Mouse (Mus musculus): ENCODE measurements at regions not wholly inside any gene's neighbourhood (a gene's known extent, or its start where the extent isn't known, plus 50 kb on each side); places are given as distances from the start of the nearest gene placed in this dataset.

- Histone ChIP-seq H3K27me3 (ENCODE audit: control insufficient read depth, insufficient read depth, low read length) (no peaks in the 10 kb centered on the region), H3K4me1 (ENCODE audit: control insufficient read depth, insufficient read depth, low read length) (no peaks in the 10 kb centered on the region), H3K4me3 (ENCODE audit: low read length) (no peak overlapping the region), H3K9me3 (replicated peaks; ENCODE audit: control insufficient read depth, low read length) (no peaks in the 10 kb centered on the region), H3K9ac (ENCODE audit: low read length) (no peak overlapping the region), H3K36me3 (ENCODE audit: control insufficient read depth, insufficient read depth) (no peaks in the 10 kb centered on the region), H3K27ac (ENCODE audit: low read length) (no peak overlapping the region), H3K4me2 (ENCODE audit: low read depth, low read length) (no peak overlapping the region)
- WGBS: 65% methylated on average over 2 of the region's 2 CpGs
- ATAC-seq (replicated peaks; ENCODE audit: extremely low read depth, insufficient read depth, low FRiP score): no peak
These were observed 306.8 kb upstream of the Zfp637 start for GRCm38 (mm10) chr6:117534149-117534548.

- ATAC-seq (replicated peaks; ENCODE audit: extremely low read depth, insufficient read depth, low FRiP score): no peak
- Histone ChIP-seq H3K4me2 (ENCODE audit: low read depth, low read length) (no peak overlapping the region), H3K4me1 (ENCODE audit: control insufficient read depth, insufficient read depth, low read length) (no peaks in the 10 kb centered on the region), H3K36me3 (ENCODE audit: control insufficient read depth, insufficient read depth) (no peaks in the 10 kb centered on the region), H3K9ac (ENCODE audit: low read length) (no peak overlapping the region), H3K4me3 (ENCODE audit: low read length) (no peak overlapping the region), H3K9me3 (replicated peaks; ENCODE audit: control insufficient read depth, low read length) (no peaks in the 10 kb centered on the region), H3K27ac (ENCODE audit: low read length) (no peak overlapping the region), H3K27me3 (ENCODE audit: control insufficient read depth, insufficient read depth, low read length) (no peaks in the 10 kb centered on the region)
- whole genome bisulfite sequencing: 72% methylated on average over 9 of the region's 9 CpGs
These were observed 306.0 kb upstream of the Zfp637 start for GRCm38 (mm10) chr6:117534991-117535390.

GRCm38 (mm10) chr6:117536084-117536483 is 304.9 kb upstream of the Zfp637 start:
- no peaks in the 10 kb centered on the region for H3K9me3 ChIP-seq (replicated peaks; ENCODE audit: control insufficient read depth, low read length)
- no peak overlapping the region for H3K4me2 ChIP-seq (ENCODE audit: low read depth, low read length)
- ATAC-seq (replicated peaks; ENCODE audit: extremely low read depth, insufficient read depth, low FRiP score): no peak
- H3K36me3 ChIP-seq (ENCODE audit: control insufficient read depth, insufficient read depth): no peaks in the 10 kb centered on the region
- 79% methylated on average over 4 of the region's 4 CpGs for WGBS
- H3K4me3 ChIP-seq (ENCODE audit: low read length): no peak overlapping the region
- no peak overlapping the region for H3K9ac ChIP-seq (ENCODE audit: low read length)
- H3K4me1 ChIP-seq (ENCODE audit: control insufficient read depth, insufficient read depth, low read length): no peaks in the 10 kb centered on the region
- H3K27ac ChIP-seq (ENCODE audit: low read length): no peak overlapping the region
- H3K27me3 ChIP-seq (ENCODE audit: control insufficient read depth, insufficient read depth, low read length): no peaks in the 10 kb centered on the region

- 78% methylated on average over 3 of the region's 3 CpGs for WGBS
- Histone ChIP-seq H3K9me3 (replicated peaks; ENCODE audit: control insufficient read depth, low read length) (no peaks in the 10 kb centered on the region), H3K4me1 (ENCODE audit: control insufficient read depth, insufficient read depth, low read length) (no peaks in the 10 kb centered on the region), H3K36me3 (ENCODE audit: control insufficient read depth, insufficient read depth) (no peaks in the 10 kb centered on the region), H3K9ac (ENCODE audit: low read length) (no peak overlapping the region), H3K27me3 (ENCODE audit: control insufficient read depth, insufficient read depth, low read length) (no peaks in the 10 kb centered on the region; the same call in 1 of the 2 replicates), H3K4me3 (ENCODE audit: low read length) (no peak overlapping the region), H3K4me2 (ENCODE audit: low read depth, low read length) (no peak overlapping the region), H3K27ac (ENCODE audit: low read length) (no peak overlapping the region)
- no peak for ATAC-seq (replicated peaks; ENCODE audit: extremely low read depth, insufficient read depth, low FRiP score)
These were observed 298.5 kb upstream of the Zfp637 start for GRCm38 (mm10) chr6:117542431-117542830.

GRCm38 (mm10) chr6:117544276-117545196 is 296.4 kb upstream of the Zfp637 start:
- WGBS: 74% methylated on average over 11 of the region's 11 CpGs

GRCm38 (mm10) chr6:117550930-117551329 is 290.1 kb upstream of the Zfp637 start:
- H3K36me3 ChIP-seq (ENCODE audit: control insufficient read depth, insufficient read depth): no peaks in the 10 kb centered on the region
- H3K4me1 ChIP-seq (ENCODE audit: control insufficient read depth, insufficient read depth, low read length): peaks cover 12% of the 10 kb centered on the region
- 89% methylated on average over 7 of the region's 7 CpGs for WGBS
- ATAC-seq (replicated peaks; ENCODE audit: extremely low read depth, insufficient read depth, low FRiP score): no peak
- H3K4me2 ChIP-seq (ENCODE audit: low read depth, low read length): no peak overlapping the region
- no peak overlapping the region for H3K27ac ChIP-seq (ENCODE audit: low read length)
- H3K9me3 ChIP-seq (replicated peaks; ENCODE audit: control insufficient read depth, low read length): no peaks in the 10 kb centered on the region
- no peaks in the 10 kb centered on the region for H3K27me3 ChIP-seq (ENCODE audit: control insufficient read depth, insufficient read depth, low read length)
- H3K9ac ChIP-seq (ENCODE audit: low read length): no peak overlapping the region
- no peak overlapping the region for H3K4me3 ChIP-seq (ENCODE audit: low read length)

More at GRCm38 (mm10) chr6:117544276-117545196, 296.4 kb upstream of the Zfp637 start:
- Histone ChIP-seq H3K27ac (ENCODE audit: low read length) (no peak overlapping the region), H3K4me1 (ENCODE audit: control insufficient read depth, insufficient read depth, low read length) (no peaks in the 10 kb centered on the region), H3K36me3 (ENCODE audit: control insufficient read depth, insufficient read depth) (no peaks in the 10 kb centered on the region), H3K4me3 (ENCODE audit: low read length) (no peak overlapping the region), H3K4me2 (ENCODE audit: low read depth, low read length) (no peak overlapping the region), H3K9me3 (replicated peaks; ENCODE audit: control insufficient read depth, low read length) (no peaks in the 10 kb centered on the region), H3K27me3 (ENCODE audit: control insufficient read depth, insufficient read depth, low read length) (no peaks in the 10 kb centered on the region; the same call in 1 of the 2 replicates), H3K9ac (ENCODE audit: low read length) (no peak overlapping the region)
- ATAC-seq (replicated peaks; ENCODE audit: extremely low read depth, insufficient read depth, low FRiP score): no peak

GRCm38 (mm10) chr6:117552006-117552667 is 288.8 kb upstream of the Zfp637 start:
- H3K4me3 ChIP-seq (ENCODE audit: low read length): no peak overlapping the region
- no peaks in the 10 kb centered on the region for H3K36me3 ChIP-seq (ENCODE audit: control insufficient read depth, insufficient read depth)
- peak overlapping the region; percentile 46 for H3K27ac ChIP-seq (ENCODE audit: low read length)
- ATAC-seq (replicated peaks; ENCODE audit: extremely low read depth, insufficient read depth, low FRiP score): peak; percentile 87
- no peak overlapping the region for H3K9ac ChIP-seq (ENCODE audit: low read length)
- no peak overlapping the region for H3K4me2 ChIP-seq (ENCODE audit: low read depth, low read length)
- H3K9me3 ChIP-seq (replicated peaks; ENCODE audit: control insufficient read depth, low read length): no peaks in the 10 kb centered on the region
- H3K27me3 ChIP-seq (ENCODE audit: control insufficient read depth, insufficient read depth, low read length): no peaks in the 10 kb centered on the region
- H3K4me1 ChIP-seq (ENCODE audit: control insufficient read depth, insufficient read depth, low read length): peaks cover 12% of the 10 kb centered on the region
- 12% methylated on average over 6 of the region's 6 CpGs for WGBS

- H3K9ac ChIP-seq (ENCODE audit: low read length): no peak overlapping the region
- ATAC-seq (replicated peaks; ENCODE audit: extremely low read depth, insufficient read depth, low FRiP score): no peak
- no peaks in the 10 kb centered on the region for H3K36me3 ChIP-seq (ENCODE audit: control insufficient read depth, insufficient read depth)
- peaks cover 5% of the 10 kb centered on the region for H3K27me3 ChIP-seq (ENCODE audit: control insufficient read depth, insufficient read depth, low read length)
- H3K27ac ChIP-seq (ENCODE audit: low read length): no peak overlapping the region
- H3K4me3 ChIP-seq (ENCODE audit: low read length): no peak overlapping the region
- 49% methylated on average over 6 of the region's 6 CpGs for WGBS
- H3K4me1 ChIP-seq (ENCODE audit: control insufficient read depth, insufficient read depth, low read length): peaks cover 33% of the 10 kb centered on the region
- no peak overlapping the region for H3K4me2 ChIP-seq (ENCODE audit: low read depth, low read length)
- no peaks in the 10 kb centered on the region for H3K9me3 ChIP-seq (replicated peaks; ENCODE audit: control insufficient read depth, low read length)
These were observed 277.8 kb upstream of the Zfp637 start for GRCm38 (mm10) chr6:117563159-117563558.

GRCm38 (mm10) chr6:117563704-117564103 is 277.3 kb upstream of the Zfp637 start:
- Histone ChIP-seq H3K4me1 (ENCODE audit: control insufficient read depth, insufficient read depth, low read length) (peaks cover 33% of the 10 kb centered on the region), H3K36me3 (ENCODE audit: control insufficient read depth, insufficient read depth) (no peaks in the 10 kb centered on the region), H3K4me3 (ENCODE audit: low read length) (no peak overlapping the region), H3K4me2 (ENCODE audit: low read depth, low read length) (no peak overlapping the region), H3K9ac (ENCODE audit: low read length) (no peak overlapping the region), H3K27me3 (ENCODE audit: control insufficient read depth, insufficient read depth, low read length) (peaks cover 5% of the 10 kb centered on the region), H3K9me3 (replicated peaks; ENCODE audit: control insufficient read depth, low read length) (no peaks in the 10 kb centered on the region), H3K27ac (ENCODE audit: low read length) (no peak overlapping the region)
- 85% methylated on average over 1 of the region's 1 CpGs for WGBS
- 0 out of 2 replicates have a peak, but pooled peaks have one; percentile 25 for ATAC-seq (replicated peaks; ENCODE audit: extremely low read depth, insufficient read depth, low FRiP score)
